Mouse (Mus musculus): ENCODE measurements around the gene Nacc1. TPM values are rescaled to one million over a fixed set of nuclear protein-coding genes. Genes with fewer than 3 reads are reported as not detected.

Gene Nacc1
- polyA plus RNA-seq, 1 experiment from 2014 or later = 11.0 TPM

DNA sequence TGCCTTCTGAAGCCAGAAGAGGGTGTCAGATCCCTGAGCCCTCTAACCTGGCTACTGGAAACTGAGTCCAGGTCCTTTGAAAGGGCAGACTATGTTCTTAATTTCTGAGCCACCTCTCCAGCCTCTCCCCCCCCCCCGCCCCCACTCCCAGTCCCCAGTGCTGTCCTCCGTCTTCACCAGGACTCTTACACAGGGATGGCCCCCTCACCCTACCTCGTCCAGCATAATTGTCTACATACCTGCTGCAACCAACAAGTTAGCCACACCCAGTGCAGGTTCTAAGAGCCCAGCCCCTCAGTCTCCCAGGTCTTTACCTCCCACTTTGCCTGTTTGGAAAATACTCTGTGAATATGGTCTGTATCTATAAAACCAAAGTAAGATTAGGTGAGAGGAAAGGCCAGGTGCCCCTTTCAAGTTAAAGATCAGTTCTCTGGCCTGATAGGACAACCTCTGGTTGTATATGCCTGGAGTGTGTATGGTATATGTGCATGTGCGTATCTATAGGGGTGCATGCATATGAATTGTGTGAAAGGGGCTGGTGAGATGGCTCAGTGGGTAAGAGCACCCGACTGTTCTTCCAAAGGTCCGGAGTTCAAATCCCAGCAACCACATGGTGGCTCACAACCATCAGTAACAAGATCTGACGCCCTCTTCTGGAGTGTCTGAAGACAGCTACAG is 46.9 kb downstream of the Nacc1 start:
- H3K4me3 ChIP-seq (ENCODE audit: low read length) = no peak overlapping the region
- peak overlapping the region; percentile 61; the same call in 1 of the 2 replicates for H3K9ac ChIP-seq (ENCODE audit: low read depth, low read length)
- H3K36me3 ChIP-seq (ENCODE audit: control insufficient read depth, insufficient read depth, low read length) = no peaks in the 10 kb centered on the region
- WGBS = 65% methylated on average over 7 of the region's 7 CpGs
- no peak overlapping the region for H3K27ac ChIP-seq (ENCODE audit: low read length)
- H3K9me3 ChIP-seq (ENCODE audit: control insufficient read depth, low read length) = no peaks in the 10 kb centered on the region
- no peak overlapping the region for H3K4me2 ChIP-seq (ENCODE audit: low read depth, low read length)
- peaks cover 11% of the 10 kb centered on the region for H3K4me1 ChIP-seq (ENCODE audit: control insufficient read depth, insufficient read depth, low read length)
- no peak for ATAC-seq
- H3K27me3 ChIP-seq (replicated peaks; ENCODE audit: control insufficient read depth, insufficient read depth, low read length) = no peaks in the 10 kb centered on the region

DNA sequence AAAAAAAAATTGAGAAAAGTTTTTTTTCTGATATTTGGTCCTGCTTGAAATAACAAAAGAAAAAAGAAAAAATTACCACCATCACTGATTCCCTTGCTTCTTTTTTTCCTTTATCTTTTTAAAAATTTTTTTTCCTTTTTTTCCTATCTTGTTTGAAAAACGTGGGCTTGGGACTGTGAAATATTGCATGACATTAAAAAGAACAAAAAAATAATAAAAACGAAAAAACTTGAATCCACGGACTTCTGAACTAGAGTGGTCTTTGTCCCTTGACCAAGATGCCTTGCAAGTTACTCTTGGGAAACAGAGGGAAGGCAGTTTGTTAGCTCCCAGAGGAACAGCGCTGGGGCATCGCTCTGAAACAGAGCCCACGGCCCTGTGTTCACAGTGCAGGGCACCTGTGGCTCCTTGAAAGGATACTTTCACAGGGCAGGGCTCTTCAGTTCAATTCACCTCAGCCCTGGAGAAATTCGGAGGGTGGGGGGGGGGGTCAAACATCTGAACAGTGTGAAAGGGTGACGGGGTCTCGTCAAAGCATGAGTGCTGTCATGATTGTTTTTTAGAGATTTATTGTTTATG is 47.6 kb downstream of the Nacc1 start:
- no peak overlapping the region for H3K27ac ChIP-seq (ENCODE audit: low read length)
- H3K9me3 ChIP-seq (ENCODE audit: control insufficient read depth, low read length) = no peaks in the 10 kb centered on the region
- peaks cover 18% of the 10 kb centered on the region for H3K4me1 ChIP-seq (ENCODE audit: control insufficient read depth, insufficient read depth, low read length)
- no peaks in the 10 kb centered on the region for H3K27me3 ChIP-seq (replicated peaks; ENCODE audit: control insufficient read depth, insufficient read depth, low read length)
- H3K4me3 ChIP-seq (ENCODE audit: low read length) = peak overlapping the region; percentile 47
- no peaks in the 10 kb centered on the region for H3K36me3 ChIP-seq (ENCODE audit: control insufficient read depth, insufficient read depth, low read length)
- ATAC-seq = no peak
- 36% methylated on average over 9 of the region's 9 CpGs for WGBS
- peak overlapping the region; percentile 53 for H3K4me2 ChIP-seq (ENCODE audit: low read depth, low read length)
- peak overlapping the region; percentile 61 for H3K9ac ChIP-seq (ENCODE audit: low read depth, low read length)

DNA sequence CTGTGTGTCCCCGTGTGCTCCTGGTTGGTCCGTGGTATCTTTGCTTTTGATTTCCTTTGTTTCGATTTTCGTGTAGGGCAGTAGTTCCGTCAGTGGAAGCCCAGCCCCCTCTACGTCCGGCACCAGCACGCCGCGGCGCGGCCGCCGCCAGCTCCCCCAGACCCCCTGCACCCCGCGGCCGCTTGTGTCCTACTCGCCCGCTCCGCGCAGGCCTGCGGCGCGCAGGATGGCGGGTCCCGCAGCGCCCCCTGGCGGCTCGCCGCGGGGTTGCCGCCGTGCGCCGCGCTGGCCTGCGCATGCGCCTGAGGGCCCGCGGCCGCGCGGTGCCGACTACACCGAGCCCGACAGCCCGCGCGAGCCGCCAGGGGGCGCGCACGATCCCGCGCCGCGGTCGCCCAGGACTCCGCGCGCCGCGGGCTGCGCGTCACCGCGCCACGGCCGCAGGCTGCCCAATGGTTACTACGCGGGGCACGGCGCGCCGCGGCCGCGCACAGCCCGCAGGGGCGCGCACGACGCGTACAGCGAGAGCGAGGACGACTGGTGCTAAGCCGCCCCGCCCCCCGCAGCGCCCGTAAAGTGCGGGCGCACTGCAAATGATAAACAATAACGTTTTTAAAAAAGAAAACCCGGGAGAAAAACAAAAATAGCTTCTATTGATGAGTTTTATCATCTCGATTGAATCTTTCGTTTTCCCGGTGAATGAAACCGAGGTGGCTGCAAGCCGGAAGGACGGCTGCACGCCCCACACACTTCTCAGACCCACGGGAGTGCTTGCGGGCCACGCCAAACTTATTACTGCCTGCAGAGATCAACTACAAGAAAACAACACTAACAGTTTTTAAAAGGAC is 48.3 kb downstream of the Nacc1 start:
- Histone ChIP-seq H3K4me3 (ENCODE audit: low read length) (peak overlapping the region; percentile 57), H3K4me1 (ENCODE audit: control insufficient read depth, insufficient read depth, low read length) (peaks cover 21% of the 10 kb centered on the region), H3K36me3 (ENCODE audit: control insufficient read depth, insufficient read depth, low read length) (no peaks in the 10 kb centered on the region), H3K27ac (ENCODE audit: low read length) (peak overlapping the region; percentile 79), H3K4me2 (ENCODE audit: low read depth, low read length) (peak overlapping the region; percentile 92), H3K27me3 (replicated peaks; ENCODE audit: control insufficient read depth, insufficient read depth, low read length) (no peaks in the 10 kb centered on the region), H3K9ac (ENCODE audit: low read depth, low read length) (peak overlapping the region; percentile 79), H3K9me3 (ENCODE audit: control insufficient read depth, low read length) (no peaks in the 10 kb centered on the region)
- WGBS = under 1% methylated on average over 91 of the region's 106 CpGs
- peak; percentile 94 for ATAC-seq

DNA sequence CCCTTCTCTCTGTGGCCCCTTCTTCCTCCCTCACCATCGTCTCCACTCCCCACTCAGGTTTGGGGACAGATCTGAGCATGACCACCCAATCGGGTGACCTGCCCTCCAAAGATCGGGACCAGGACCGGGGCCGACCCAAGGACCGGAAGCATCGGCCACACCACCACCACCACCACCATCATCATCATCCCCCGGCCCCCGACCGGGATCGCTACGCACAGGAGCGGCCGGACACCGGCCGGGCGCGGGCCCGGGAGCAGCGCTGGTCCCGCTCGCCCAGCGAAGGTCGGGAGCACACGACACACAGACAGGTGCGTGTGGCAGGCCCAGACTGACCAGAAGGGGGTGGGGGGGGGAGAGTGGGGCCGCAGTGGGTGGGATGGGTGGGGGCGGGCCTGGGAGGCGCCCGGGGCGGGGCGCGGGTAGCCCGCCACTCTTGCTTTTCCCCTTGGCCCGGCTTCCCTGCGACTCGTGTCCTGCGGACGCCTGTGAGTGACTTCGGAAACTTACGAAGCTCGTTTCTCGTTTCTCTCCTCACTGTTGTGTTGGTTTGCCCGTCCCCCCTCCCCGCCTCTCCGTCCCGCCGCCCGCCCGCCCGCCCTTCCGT is 49.0 kb downstream of the Nacc1 start:
- H3K4me1 ChIP-seq (ENCODE audit: control insufficient read depth, insufficient read depth, low read length) = peaks cover 21% of the 10 kb centered on the region
- peak; percentile 32 for ATAC-seq
- peak overlapping the region; percentile 92 for H3K4me2 ChIP-seq (ENCODE audit: low read depth, low read length)
- H3K36me3 ChIP-seq (ENCODE audit: control insufficient read depth, insufficient read depth, low read length) = no peaks in the 10 kb centered on the region
- H3K9ac ChIP-seq (ENCODE audit: low read depth, low read length) = peak overlapping the region; percentile 79
- H3K27ac ChIP-seq (ENCODE audit: low read length) = peak overlapping the region; percentile 79
- peak overlapping the region; percentile 57 for H3K4me3 ChIP-seq (ENCODE audit: low read length)
- H3K9me3 ChIP-seq (ENCODE audit: control insufficient read depth, low read length) = no peaks in the 10 kb centered on the region
- no peaks in the 10 kb centered on the region for H3K27me3 ChIP-seq (replicated peaks; ENCODE audit: control insufficient read depth, insufficient read depth, low read length)
- WGBS = 0% methylated on average over 43 of the region's 52 CpGs

DNA sequence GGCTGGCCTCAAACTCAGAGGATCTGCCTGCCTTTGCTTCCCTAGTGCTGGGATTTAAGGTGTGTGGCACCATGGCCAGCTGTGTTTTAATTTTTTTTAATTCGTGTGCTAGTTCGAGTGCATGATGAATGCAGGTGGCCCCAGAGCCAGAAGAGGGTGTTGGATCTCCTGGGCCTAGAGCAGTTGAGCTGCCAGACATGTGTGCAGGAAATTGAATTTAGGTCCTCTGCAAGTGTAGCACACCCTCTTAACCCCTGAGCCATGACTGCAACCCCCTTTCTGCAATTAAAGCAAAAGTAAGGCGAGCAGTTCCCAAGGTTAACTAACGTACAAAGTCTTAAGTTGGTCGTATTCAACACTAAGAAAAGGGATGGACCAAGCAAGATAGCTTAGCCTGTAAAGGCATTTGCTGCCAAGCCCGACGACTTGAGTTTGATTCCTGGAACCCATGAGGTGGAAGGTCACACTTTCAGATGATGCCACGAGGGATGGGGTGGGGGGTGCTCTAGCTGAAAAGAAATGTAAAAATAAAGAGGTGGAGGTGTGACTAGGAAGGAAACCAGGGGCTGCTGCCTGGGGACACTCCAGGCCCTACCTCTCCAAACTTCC is 49.6 kb downstream of the Nacc1 start:
- Histone ChIP-seq H3K4me1 (ENCODE audit: control insufficient read depth, insufficient read depth, low read length) (peaks cover 21% of the 10 kb centered on the region), H3K4me3 (ENCODE audit: low read length) (peak overlapping the region; percentile 57), H3K9me3 (ENCODE audit: control insufficient read depth, low read length) (no peaks in the 10 kb centered on the region), H3K4me2 (ENCODE audit: low read depth, low read length) (peak overlapping the region; percentile 92), H3K27ac (ENCODE audit: low read length) (peak overlapping the region; percentile 79), H3K27me3 (replicated peaks; ENCODE audit: control insufficient read depth, insufficient read depth, low read length) (no peaks in the 10 kb centered on the region), H3K9ac (ENCODE audit: low read depth, low read length) (peak overlapping the region; percentile 79), H3K36me3 (ENCODE audit: control insufficient read depth, insufficient read depth, low read length) (no peaks in the 10 kb centered on the region)
- no peak for ATAC-seq
- WGBS = 36% methylated on average over 8 of the region's 8 CpGs

DNA sequence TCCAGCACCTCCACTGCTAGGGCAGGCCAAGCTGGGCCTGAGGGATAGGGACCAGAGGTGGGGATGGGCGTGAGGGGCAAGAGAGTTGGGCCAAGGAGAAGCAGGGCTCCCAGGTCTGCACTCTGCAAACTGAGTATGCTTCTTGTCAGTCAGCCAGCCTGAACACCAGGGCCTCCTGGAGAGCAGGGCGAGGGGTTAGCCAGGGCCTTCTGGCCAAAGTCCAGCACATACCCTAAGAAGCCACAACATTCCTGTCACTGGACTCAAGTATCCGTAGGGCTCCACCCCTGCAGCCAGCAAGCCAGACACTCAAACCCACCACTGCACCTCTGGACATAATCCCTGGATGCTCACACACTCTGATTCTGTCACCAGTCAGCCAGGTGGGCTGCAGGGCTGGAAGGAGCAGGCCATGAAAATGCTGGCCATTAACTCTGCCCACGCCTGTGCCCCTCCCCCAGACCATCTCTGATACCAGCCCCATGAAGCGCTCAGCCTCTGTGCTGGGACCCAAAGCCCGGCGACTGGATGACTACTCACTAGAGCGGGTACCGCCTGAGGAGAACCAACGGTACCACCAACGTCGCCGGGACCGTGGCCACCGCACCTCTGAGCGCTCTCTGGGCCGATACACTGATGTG is 51.5 kb downstream of the Nacc1 start:
- peak overlapping the region; percentile 39; the same call in 1 of the 2 replicates for H3K27ac ChIP-seq (ENCODE audit: low read length)
- no peak overlapping the region for H3K4me2 ChIP-seq (ENCODE audit: low read depth, low read length)

DNA sequence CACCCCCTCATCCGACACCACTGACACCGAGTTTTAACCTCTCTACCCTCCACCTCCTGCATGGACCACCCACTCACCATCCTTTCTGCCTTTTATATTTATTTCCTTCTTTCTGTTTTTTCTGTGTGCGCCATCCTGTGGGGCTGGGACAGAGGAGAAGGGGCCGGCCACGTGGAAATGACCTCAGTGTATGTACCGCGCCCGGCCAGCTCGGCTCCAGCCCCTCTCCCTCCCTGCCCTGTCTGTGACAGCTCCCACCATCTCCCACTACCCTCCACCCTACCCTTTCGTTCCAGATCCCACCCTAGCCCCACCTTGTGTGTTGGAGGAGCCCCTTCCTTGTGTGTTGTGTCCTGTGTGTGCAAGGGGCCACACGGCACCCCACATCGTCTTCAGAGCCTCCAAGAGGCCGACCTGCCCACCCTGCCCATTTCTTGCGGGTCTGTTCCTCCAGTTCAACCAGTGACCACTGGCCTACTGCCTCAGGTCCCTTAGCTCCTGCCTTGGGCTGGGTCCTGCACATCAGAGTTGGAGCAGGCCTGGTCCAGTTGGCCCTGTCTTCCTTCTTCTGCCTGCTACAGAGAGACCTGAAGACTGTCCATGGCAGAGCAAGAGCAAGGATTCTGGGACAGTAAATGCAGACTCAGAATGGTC is 52.1 kb downstream of the Nacc1 start:
- Histone ChIP-seq H3K4me3 (ENCODE audit: low read length) (no peak overlapping the region), H3K9ac (ENCODE audit: low read depth, low read length) (peak overlapping the region; percentile 58), H3K36me3 (ENCODE audit: control insufficient read depth, insufficient read depth, low read length) (no peaks in the 10 kb centered on the region), H3K27me3 (replicated peaks; ENCODE audit: control insufficient read depth, insufficient read depth, low read length) (no peaks in the 10 kb centered on the region), H3K9me3 (ENCODE audit: control insufficient read depth, low read length) (no peaks in the 10 kb centered on the region), H3K4me1 (ENCODE audit: control insufficient read depth, insufficient read depth, low read length) (peaks cover 21% of the 10 kb centered on the region), H3K27ac (ENCODE audit: low read length) (peak overlapping the region; percentile 39; the same call in 1 of the 2 replicates), H3K4me2 (ENCODE audit: low read depth, low read length) (no peak overlapping the region)
- 66% methylated on average over 14 of the region's 14 CpGs for WGBS
- ATAC-seq = no peak

More for the DNA sequence above, 51.5 kb downstream of the Nacc1 start:
- Histone ChIP-seq H3K4me3 (ENCODE audit: low read length) (no peak overlapping the region), H3K9ac (ENCODE audit: low read depth, low read length) (peak overlapping the region; percentile 58), H3K9me3 (ENCODE audit: control insufficient read depth, low read length) (no peaks in the 10 kb centered on the region), H3K27me3 (replicated peaks; ENCODE audit: control insufficient read depth, insufficient read depth, low read length) (no peaks in the 10 kb centered on the region), H3K4me1 (ENCODE audit: control insufficient read depth, insufficient read depth, low read length) (peaks cover 21% of the 10 kb centered on the region), H3K36me3 (ENCODE audit: control insufficient read depth, insufficient read depth, low read length) (no peaks in the 10 kb centered on the region)
- 81% methylated on average over 17 of the region's 17 CpGs for WGBS
- no peak for ATAC-seq

DNA sequence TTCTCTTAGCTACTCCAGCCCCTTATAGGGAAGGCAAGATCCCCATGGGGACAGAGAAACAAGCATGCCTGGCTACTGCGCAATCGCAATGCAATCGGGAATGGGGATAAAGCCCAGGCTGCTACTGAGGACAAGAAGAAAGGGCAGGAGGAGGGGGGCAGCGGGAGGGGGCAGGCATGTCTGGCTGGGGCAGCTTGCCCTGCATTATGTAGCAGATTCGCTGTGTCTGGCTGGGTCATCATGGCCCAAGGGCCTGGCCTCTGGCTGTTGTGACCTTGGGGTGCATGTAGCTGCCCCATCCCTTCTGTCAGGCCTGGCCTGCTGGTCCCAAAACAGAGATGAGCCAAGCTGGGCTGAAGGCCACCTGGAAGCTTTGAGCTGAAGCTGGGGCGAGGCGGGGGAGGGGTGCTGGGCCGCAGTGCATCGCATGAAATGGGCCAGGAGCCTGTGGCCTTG is 52.8 kb downstream of the Nacc1 start:
- WGBS = 56% methylated on average over 9 of the region's 9 CpGs
- Histone ChIP-seq H3K36me3 (ENCODE audit: control insufficient read depth, insufficient read depth, low read length) (no peaks in the 10 kb centered on the region), H3K4me3 (ENCODE audit: low read length) (no peak overlapping the region), H3K9ac (ENCODE audit: low read depth, low read length) (0 out of 2 replicates have a peak overlapping the region, but pooled peaks have one; percentile 21), H3K9me3 (ENCODE audit: control insufficient read depth, low read length) (no peaks in the 10 kb centered on the region), H3K4me1 (ENCODE audit: control insufficient read depth, insufficient read depth, low read length) (peaks cover 17% of the 10 kb centered on the region), H3K4me2 (ENCODE audit: low read depth, low read length) (no peak overlapping the region), H3K27me3 (replicated peaks; ENCODE audit: control insufficient read depth, insufficient read depth, low read length) (no peaks in the 10 kb centered on the region), H3K27ac (ENCODE audit: low read length) (no peak overlapping the region)
- ATAC-seq = no peak

Measured in intestine, embryonic 16.5 days (tissue).